Mouse (Mus musculus) T-helper 2 cell (primary cell): ENCODE measurements around the gene Znrd1.

Experiments
- in situ Hi-C: fragments of 300-600 bp; cut with MboI, MseI; formaldehyde crosslinking; loops from one replicate; pipeline ENCODE4 v1.15.1; 2025; ENCODE audit warnings: high pct_unique_total_duplicates

Znrd1 gene

DNA sequence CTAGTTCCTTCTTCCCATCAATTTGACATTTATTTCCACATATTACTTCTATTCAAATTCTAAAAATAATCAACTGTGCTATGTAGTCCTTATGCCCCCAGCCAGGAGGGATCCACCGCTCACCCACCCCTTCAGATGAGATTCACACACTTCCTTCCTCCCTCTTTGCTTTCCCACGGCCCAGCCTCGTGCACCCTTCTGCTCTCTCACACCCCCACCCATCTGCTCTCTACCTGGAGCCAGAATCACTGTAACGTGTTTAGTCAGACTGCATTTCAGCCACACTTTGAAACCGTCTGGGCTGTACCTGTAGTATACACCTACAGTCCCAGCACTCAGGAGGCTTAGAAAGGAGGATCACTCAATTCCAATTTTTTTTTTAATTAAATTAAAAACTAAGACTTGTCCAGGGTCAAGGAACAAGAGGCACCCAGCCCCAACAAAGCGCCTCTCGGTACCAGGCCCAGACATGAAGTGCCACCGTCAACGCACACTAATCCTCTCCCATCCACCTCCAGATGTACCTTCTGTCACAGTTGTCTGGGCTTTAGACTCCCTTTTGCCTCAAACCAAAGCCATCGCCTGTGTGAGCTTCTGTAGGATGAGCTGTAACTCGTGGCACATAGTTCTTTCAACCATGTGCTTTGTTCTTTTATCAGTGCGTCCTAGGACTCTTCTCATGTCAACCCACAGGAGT lies 29.0 kb downstream of the Znrd1 start:
- in situ Hi-C loops = no loop called here

DNA sequence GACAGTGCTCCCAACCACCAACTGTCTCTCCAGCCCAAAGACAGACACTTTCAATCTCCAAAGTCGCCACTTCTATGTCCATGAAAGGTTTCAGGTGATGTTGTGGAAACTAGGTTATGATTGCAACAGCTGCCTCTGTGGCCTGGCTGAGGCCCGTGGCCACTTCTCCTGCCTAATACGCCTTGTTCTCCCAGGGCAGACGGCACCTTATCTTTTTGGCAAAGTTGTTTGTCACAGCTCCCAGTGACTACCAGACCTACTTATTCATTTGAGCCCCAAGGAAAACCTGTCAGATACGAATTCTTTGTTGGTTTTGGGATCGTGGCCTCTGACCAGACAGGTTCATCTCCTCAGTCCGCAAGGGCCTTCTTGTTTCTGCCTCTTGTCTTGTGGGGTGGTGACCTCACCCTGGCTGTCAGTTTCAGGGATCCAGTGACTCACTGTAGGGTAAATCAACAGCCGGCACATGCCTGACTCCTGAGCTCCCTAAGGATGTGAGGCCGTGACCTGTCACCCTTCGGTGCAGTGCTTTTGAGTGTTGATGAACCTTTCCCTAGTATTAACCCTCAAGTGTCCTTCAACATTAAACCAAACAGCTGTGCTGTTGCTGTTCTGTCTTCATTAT lies 30.8 kb downstream of the Znrd1 start:
- in situ Hi-C loops = no loop called here

DNA sequence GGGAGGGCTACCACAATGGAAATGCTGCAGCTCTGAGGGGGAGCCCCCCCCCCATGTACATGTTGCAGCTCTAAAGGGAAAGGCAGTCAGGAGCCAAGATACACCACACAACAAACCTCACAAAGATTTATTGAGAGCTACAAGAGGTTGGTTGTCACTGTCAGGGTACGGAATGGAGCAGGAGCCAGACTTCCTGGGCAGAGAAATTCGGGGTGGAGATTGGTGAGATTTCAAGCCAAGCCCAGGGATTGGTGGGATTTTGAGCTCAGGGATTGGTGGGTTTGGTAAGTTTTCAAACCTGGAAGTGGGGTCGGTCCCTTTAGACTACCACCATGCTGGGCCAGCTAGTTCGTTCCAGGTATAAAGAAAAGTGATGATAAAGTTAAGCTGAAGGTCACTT lies 34.9 kb downstream of the Znrd1 start:
- in situ Hi-C loops = no loop called here

DNA sequence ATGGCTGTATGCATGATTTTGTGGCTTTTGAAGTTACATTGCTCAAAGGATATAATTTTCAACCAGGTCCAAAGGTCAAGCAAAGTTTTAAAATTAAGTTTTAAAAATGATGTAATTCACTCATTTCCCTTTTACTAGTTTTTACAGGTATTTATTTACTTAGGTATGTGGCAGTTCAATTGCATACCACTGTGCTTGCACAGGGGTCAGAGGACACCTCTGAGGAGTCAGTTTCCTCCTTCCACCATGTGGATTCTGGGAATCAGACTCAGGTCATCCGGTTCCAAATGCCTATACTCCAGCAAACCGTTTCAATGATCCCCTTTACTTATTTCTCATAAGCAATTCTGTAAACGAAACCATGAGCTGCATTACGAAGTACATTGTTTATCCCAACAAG lies 35.6 kb downstream of the Znrd1 start:
- in situ Hi-C loops = no loop called here

DNA sequence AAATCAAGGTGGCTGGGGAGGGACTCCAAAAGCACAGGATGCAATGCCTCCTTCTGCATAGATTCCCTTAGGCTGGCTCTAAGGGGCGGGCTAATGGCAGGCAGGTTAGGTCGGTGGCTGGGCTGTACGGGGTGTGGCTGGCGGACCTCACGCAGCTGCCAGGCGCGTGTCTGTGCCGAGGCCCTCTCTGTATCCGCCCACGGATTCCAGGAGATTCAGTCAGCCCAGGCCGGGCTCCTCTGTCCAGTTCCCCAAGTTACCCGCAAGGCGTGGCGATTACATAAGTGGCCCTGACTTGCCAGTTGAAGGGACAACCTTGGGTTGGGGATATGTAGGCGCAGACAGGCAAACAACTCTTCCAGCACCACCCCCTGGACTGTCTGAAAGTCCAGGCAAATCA lies 38.1 kb downstream of the Znrd1 start:
- in situ Hi-C loops = no loop called here

DNA sequence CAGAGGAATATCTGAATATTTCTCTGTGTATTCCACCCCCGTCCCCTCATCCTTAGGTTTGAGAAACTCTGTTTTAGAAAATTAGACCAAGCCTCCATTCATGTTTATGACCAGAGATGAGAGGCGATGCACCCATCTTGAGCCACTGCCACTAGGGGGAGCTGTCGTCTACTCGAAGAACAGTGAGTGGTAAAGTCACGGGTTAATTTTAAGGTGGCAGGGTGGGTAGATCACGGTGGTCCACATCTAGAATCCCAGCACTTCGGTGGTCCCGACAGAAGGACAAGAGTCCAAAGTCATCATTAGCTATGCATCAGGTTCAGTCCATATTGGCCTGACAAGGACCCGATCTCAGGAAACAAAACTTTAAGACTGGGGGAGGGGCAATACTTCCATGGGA lies 43.3 kb downstream of the Znrd1 start:
- in situ Hi-C loops = no loop called here

DNA sequence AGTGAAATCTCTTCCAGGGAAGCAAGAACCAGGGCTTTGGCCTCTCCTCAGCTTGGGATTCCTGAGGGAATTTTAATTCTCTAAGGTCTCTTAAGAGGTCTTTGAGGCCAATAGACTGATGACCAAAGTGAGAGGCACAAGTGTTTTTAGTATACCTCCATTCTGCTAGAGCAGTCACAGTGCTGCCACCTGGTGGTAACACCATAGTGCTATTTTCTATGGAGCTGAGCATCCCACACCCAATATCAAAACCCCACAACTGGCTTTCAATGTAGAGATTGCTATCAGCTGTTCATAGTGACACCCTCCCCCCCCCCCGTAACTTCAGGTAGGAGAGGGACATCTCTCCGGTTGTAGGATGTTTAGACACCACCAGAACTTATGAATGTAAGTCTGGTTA lies 44.3 kb downstream of the Znrd1 start:
- in situ Hi-C loops = no loop called here

DNA sequence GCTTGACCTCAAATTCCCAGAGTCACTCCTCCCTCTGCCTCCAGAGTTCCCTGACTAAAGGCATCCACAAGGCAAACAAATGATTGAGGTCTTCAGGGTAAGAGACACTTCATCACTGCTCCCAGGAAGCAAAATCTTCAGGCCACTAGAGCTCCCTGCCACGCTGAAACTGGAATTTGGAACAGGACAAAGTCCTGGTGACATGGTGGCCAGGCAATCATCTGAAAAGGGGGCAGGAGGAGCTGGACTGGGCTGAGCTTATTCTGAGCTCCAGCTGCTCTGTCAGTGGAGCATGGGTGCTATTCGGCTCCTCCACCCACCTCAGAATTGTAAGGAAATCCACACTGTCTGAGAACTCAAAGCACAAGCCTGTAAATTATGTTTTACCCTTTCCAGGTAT lies 46.3 kb downstream of the Znrd1 start:
- in situ Hi-C loops = no loop called here

DNA sequence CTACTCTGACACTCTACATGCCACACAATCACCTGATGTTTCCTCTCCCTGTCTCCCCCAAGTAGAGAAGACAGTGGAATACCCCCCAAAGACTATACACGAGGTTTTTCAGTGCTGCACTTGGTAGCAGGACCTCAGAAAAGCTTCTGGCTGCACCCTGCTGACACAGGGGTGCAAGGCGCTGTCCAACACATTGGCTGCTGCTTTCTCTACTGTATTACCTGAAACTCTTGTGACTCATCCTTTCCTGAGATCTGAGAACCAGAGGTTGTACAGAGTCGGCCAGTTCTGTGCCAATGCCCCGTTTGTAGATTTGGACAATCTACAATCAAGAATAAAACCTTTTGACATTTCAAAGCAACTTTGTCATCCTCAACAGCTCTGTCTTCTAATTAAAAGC lies 48.6 kb downstream of the Znrd1 start:
- in situ Hi-C loops = no loop called here

DNA sequence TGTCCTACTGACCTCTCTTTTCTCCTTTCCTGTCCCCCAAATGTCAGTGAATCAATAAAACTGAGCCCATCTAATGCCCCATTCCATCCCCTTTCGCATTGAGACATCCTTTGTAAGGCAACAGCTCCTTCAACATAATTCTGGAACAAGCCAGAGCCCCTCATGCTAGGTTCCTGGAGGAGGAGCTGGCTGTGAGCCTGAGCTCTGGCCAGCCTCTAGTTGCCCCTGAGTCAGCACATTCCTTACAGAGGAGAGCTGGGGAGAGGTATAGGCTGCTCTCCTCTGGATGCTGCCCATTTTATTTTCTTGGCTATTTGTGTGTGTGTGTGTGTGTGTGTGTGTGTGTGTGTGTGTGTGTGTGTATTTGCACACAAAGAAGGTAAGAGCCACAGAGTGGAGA lies 50.1 kb downstream of the Znrd1 start:
- in situ Hi-C loops = no loop called here
